Mouse (Mus musculus) ES-Bruce4 (cell line): Measurements from ENCODE around the gene Zc3h7b.

ENCODE experiments used
- CTCF ChIP-seq: IDR thresholded peaks from one replicate; pipeline ENCODE4 v1.8.1; 2011; ENCODE audit warnings: low read depth, low read length
- EP300 ChIP-seq: IDR thresholded peaks from 2 replicates; pipeline ENCODE4 v1.6.1; 2011; ENCODE audit warnings: low read depth, low read length; ENCODE audit not compliant: insufficient read depth

DNA sequence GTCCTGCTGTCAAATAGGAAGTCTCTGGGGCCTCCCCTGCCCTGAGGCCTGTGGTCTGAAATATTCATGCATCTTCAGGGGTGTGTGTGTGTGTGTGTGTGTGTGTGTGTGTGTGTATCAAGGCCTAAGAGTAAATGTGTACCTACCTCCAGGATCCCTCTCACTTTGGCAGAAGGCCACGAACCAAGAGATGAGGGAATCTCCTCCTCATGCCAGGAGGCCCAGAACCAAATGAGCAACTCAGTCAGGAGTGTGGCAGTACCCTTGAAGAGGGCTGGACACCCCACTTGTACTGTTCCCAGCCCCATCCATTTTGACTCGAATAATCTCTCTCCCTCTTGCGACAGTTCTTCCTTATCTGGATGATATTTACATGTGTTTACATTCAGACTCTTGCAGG is 87.4 kb downstream of the Zc3h7b start:
- TF ChIP-seq CTCF (no peak), EP300 (no peak)
